14 mouse cellular contexts compared by ENCODE assay signal in genomic region chr12:73491370-73491769, GRCm38 (mm10).
"Had no signal": no experiment of that assay in that cellular context is flagged by ENCODE, and none has a peak within 500 bp of the region (broad histone marks: within the 10 kb centered on the region; RNA-seq: fewer than 3 reads in every experiment).

No protein-coding gene starts in this region.

- H3K4me3 ChIP-seq: left cerebral cortex, adult 2 months; liver, embryonic 13.5 days had no signal

- DNase-seq: kidney, adult 11 months; kidney, adult 9 months; kidney, postnatal 36 days; layer of hippocampus, postnatal 36 days; liver, embryonic 13.5 days; lung, adult 2 months; lung, postnatal 14 days; lung, postnatal 4 days; midbrain, embryonic 14.5 days; right cerebral cortex, postnatal 4 days; thymus, adult 2 months; thymus, postnatal 36 days had no signal

- H3K4me2 ChIP-seq: liver, embryonic 13.5 days; midbrain, embryonic 11.5 days had no signal

- H3K27me3 ChIP-seq: liver, embryonic 13.5 days had no signal

- H3K36me3 ChIP-seq: liver, embryonic 13.5 days had no signal
